Mouse (Mus musculus): ENCODE measurements around the gene Ly6g6f.
A peak's percentile ranks its signal among the peaks of the same experiment; 100 is the strongest.

DNA sequence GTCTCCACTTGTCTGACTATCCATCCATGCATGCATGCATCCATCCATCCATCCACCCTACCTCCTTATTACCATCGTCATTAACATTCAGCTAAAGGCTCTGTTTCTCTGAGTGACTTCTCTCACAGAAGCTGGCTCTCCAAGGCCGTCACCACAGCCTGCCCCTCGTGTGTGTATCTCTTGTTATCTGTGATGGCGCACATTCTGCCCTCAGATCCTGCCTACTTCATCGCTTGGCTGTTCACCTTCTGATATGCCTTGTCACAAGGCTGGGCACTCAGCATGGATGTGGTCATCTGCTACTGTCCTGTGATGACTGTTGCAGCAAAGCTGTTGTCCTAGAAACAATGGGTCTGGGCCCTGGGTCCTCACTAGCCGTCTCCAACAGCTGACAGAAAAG lies 19.3 kb upstream of the Ly6g6f start:
- peak; percentile 83 for TF ChIP-seq TAL1 (IDR thresholded peaks at IDR 0.05; ENCODE audit: low read length)
- peak; percentile 73 for TF ChIP-seq GATA1 (IDR thresholded peaks at IDR 0.05; ENCODE audit: low read length)
